Mouse (Mus musculus) myocyte (in vitro differentiated cells): ENCODE measurements around the gene Cyp2d22. TPM values are rescaled to one million over a fixed set of nuclear protein-coding genes. Genes with fewer than 3 reads are reported as not detected.
A peak's percentile ranks its signal among the peaks of the same experiment; 100 is the strongest.

Source experiments
- H3K27me3 ChIP-seq: one replicate; pipeline ENCODE4 v1.6.1; 2011; ENCODE audit not compliant: control insufficient read depth, insufficient read depth, insufficient read length
- H3K36me3 ChIP-seq: one replicate; pipeline ENCODE4 v1.6.1; 2011; ENCODE audit not compliant: control insufficient read depth, insufficient read depth
- H3K4me2 ChIP-seq: one replicate; pipeline ENCODE4 v1.6.1; 2011; ENCODE audit warnings: low read depth, control low read depth
- H3K4me3 ChIP-seq: one replicate; pipeline ENCODE4 v1.5.1; 2011; ENCODE audit warnings: mild to moderate bottlenecking, control low read depth, moderate library complexity
- H3K79me2 ChIP-seq: one replicate; pipeline ENCODE4 v1.6.1; 2011; ENCODE audit not compliant: control insufficient read depth, insufficient read depth
- H3ac ChIP-seq: one replicate; pipeline ENCODE4 v1.6.1; 2011; ENCODE audit not compliant: control insufficient read depth, insufficient read length
- CEBPB ChIP-seq: IDR thresholded peaks from 2 replicates; pipeline ENCODE4 v1.6.1; 2011; ENCODE audit warnings: mild to moderate bottlenecking, moderate library complexity; ENCODE audit not compliant: poor library complexity, insufficient read depth, severe bottlenecking
- E2F4 ChIP-seq: IDR thresholded peaks from one replicate; pipeline ENCODE4 v1.6.1; 2011; ENCODE audit warnings: mild to moderate bottlenecking, control low read depth, moderate library complexity; ENCODE audit not compliant: insufficient read depth
- MAX ChIP-seq: IDR thresholded peaks from one replicate; pipeline ENCODE4 v1.6.1; 2011; ENCODE audit warnings: low read depth, mild to moderate bottlenecking, control low read depth
- MYOD1 ChIP-seq, 3 experiments: IDR thresholded peaks; one replicate each; pipeline ENCODE4 v1.6.1; 2011; ENCODE audit warnings: control low read depth in 2 of 3, low read depth in 2 of 3, mild to moderate bottlenecking in 2 of 3, moderate library complexity in 1 of 3; ENCODE audit not compliant: insufficient read length in 2 of 3, control insufficient read depth in 1 of 3
- MYOG ChIP-seq, 3 experiments: IDR thresholded peaks; one replicate each; pipeline ENCODE4 v1.6.1; 2011; ENCODE audit warnings: control low read depth in 2 of 3, low read depth in 2 of 3, mild to moderate bottlenecking in 2 of 3; ENCODE audit not compliant: insufficient read length in 2 of 3, control insufficient read depth in 1 of 3, insufficient read depth in 1 of 3
- POLR2A ChIP-seq: IDR thresholded peaks from one replicate; pipeline ENCODE4 v1.6.1; 2011; ENCODE audit warnings: low read depth, mild to moderate bottlenecking, control low read depth, moderate library complexity; ENCODE audit not compliant: insufficient read length
- POLR2AphosphoS2 ChIP-seq: IDR thresholded peaks from one replicate; pipeline ENCODE4 v1.6.1; 2011; ENCODE audit warnings: low read depth, control low read depth; ENCODE audit not compliant: insufficient read length
- REST ChIP-seq: IDR thresholded peaks from one replicate; pipeline ENCODE4 v1.6.1; 2011; ENCODE audit warnings: mild to moderate bottlenecking, control low read depth, moderate library complexity; ENCODE audit not compliant: insufficient read depth, insufficient read length
- SRF ChIP-seq: IDR thresholded peaks from one replicate; pipeline ENCODE4 v1.6.1; 2011; ENCODE audit warnings: low read depth; ENCODE audit not compliant: control insufficient read depth, insufficient read length
- TCF12 ChIP-seq: IDR thresholded peaks from one replicate; pipeline ENCODE4 v1.6.1; 2011; ENCODE audit warnings: mild to moderate bottlenecking, control low read depth; ENCODE audit not compliant: poor library complexity, insufficient read depth, severe bottlenecking
- TCF3 ChIP-seq: IDR thresholded peaks from one replicate; pipeline ENCODE4 v1.6.1; 2011; ENCODE audit warnings: low read depth, control low read depth; ENCODE audit not compliant: insufficient read length
- USF1 ChIP-seq: IDR thresholded peaks from one replicate; pipeline ENCODE4 v1.6.1; 2011; ENCODE audit warnings: low read depth, mild to moderate bottlenecking, control low read depth, moderate library complexity
- polyA plus RNA-seq: library from polyadenylated mRNA; unstranded; fragments of >200 nt; fragmentation: generic; extraction: Trizol; gene quantifications from one replicate; pipeline ENCODE4 v1.2.1, GENCODE M21; 2012; ENCODE audit warnings: missing spikeins

The Cyp2d22 gene
- polyA plus RNA-seq, 1 experiment, result 2.4 TPM

DNA sequence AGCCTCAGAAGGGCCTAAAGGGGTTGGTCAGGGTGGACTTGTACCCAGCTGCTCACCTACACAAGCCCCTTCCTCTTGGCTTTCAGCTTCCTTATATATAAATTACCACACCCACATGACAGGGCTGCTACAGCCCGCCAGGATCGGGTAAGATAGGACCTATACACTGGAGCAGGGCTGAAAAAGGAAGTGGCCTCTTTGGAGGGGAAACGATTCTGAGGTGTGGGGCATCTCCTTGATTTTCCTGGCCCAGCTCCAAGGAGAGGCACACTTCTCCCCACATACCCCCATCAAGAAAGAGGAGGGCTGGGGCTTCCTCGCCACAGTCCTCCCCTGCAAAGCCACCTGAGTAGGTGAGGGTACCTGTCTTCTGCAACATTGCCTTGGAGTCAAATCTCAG, 42.2 kb downstream of the Cyp2d22 start:
- no peak for TF ChIP-seq TCF12
- no peak for TF ChIP-seq MYOG (IDR thresholded peaks at IDR 0.05; ENCODE audit: control insufficient read depth in 1 of 3, insufficient read depth in 1 of 3, insufficient read length in 2 of 3, low read depth in 2 of 3)
- TF ChIP-seq SRF, result no peak
- TF ChIP-seq MAX, result no peak
- no peak for TF ChIP-seq USF1
- TF ChIP-seq POLR2A, result no peak
- no peak for TF ChIP-seq POLR2AphosphoS2
- TF ChIP-seq REST, result no peak
- TF ChIP-seq MYOD1 (IDR thresholded peaks at IDR 0.05; ENCODE audit: control insufficient read depth in 1 of 3, insufficient read length in 2 of 3, low read depth in 2 of 3), result no peak
- no peak for TF ChIP-seq E2F4
- no peak for TF ChIP-seq CEBPB
- no peak for TF ChIP-seq TCF3
- peak overlapping the region; percentile 55 for H3K4me3 ChIP-seq
- H3K79me2 ChIP-seq, result peaks cover 5% of the 10 kb centered on the region
- peak overlapping the region; percentile 98 for H3K4me2 ChIP-seq
- no peaks in the 10 kb centered on the region for H3K27me3 ChIP-seq
- H3K36me3 ChIP-seq, result peaks cover 10% of the 10 kb centered on the region
- no peak overlapping the region for H3ac ChIP-seq

- peaks cover 10% of the 10 kb centered on the region for H3K36me3 ChIP-seq
- no peak overlapping the region for H3ac ChIP-seq
- H3K79me2 ChIP-seq, result peaks cover 5% of the 10 kb centered on the region
- H3K4me2 ChIP-seq, result no peak overlapping the region
- no peak for TF ChIP-seq POLR2AphosphoS2
- H3K4me3 ChIP-seq, result no peak overlapping the region
- no peaks in the 10 kb centered on the region for H3K27me3 ChIP-seq
These were observed 43.4 kb downstream of the Cyp2d22 start for GRCm38 (mm10) chr15:82336629-82337028.

GRCm38 (mm10) chr15:82335194-82335593, 44.9 kb downstream of the Cyp2d22 start:
- H3K4me3 ChIP-seq, result no peak overlapping the region
- peaks cover 10% of the 10 kb centered on the region for H3K36me3 ChIP-seq
- no peak overlapping the region for H3K4me2 ChIP-seq
- H3K79me2 ChIP-seq, result peaks cover 5% of the 10 kb centered on the region
- H3K27me3 ChIP-seq, result no peaks in the 10 kb centered on the region
- TF ChIP-seq USF1 (no peak), MYOD1 (IDR thresholded peaks at IDR 0.05; ENCODE audit: control insufficient read depth in 1 of 3, insufficient read length in 2 of 3, low read depth in 2 of 3) (no peak), SRF (no peak), TCF3 (no peak), MAX (no peak), POLR2A (no peak), REST (no peak), POLR2AphosphoS2 (no peak), MYOG (IDR thresholded peaks at IDR 0.05; ENCODE audit: control insufficient read depth in 1 of 3, insufficient read depth in 1 of 3, insufficient read length in 2 of 3, low read depth in 2 of 3) (no peak), CEBPB (no peak), E2F4 (no peak), TCF12 (no peak)
- no peak overlapping the region for H3ac ChIP-seq

GRCm38 (mm10) chr15:82325382-82325781, 54.7 kb downstream of the Cyp2d22 start:
- Histone ChIP-seq H3K4me3 (no peak overlapping the region), H3K36me3 (no peaks in the 10 kb centered on the region), H3K27me3 (no peaks in the 10 kb centered on the region), H3K4me2 (no peak overlapping the region), H3ac (no peak overlapping the region), H3K79me2 (no peaks in the 10 kb centered on the region)
- TF ChIP-seq TCF12, result no peak
- TF ChIP-seq SRF, result no peak
- TF ChIP-seq CEBPB, result no peak
- TF ChIP-seq TCF3, result no peak
- no peak for TF ChIP-seq REST
- TF ChIP-seq MYOD1 (IDR thresholded peaks at IDR 0.05; ENCODE audit: control insufficient read depth in 1 of 3, insufficient read length in 2 of 3, low read depth in 2 of 3), result no peak
- TF ChIP-seq MAX, result no peak
- TF ChIP-seq POLR2AphosphoS2, result no peak
- no peak for TF ChIP-seq USF1
- TF ChIP-seq E2F4, result no peak
- no peak for TF ChIP-seq MYOG (IDR thresholded peaks at IDR 0.05; ENCODE audit: control insufficient read depth in 1 of 3, insufficient read depth in 1 of 3, insufficient read length in 2 of 3, low read depth in 2 of 3)
- no peak for TF ChIP-seq POLR2A

GRCm38 (mm10) chr15:82322195-82322594, 57.9 kb downstream of the Cyp2d22 start:
- Histone ChIP-seq H3K4me3 (no peak overlapping the region), H3K79me2 (no peaks in the 10 kb centered on the region), H3K36me3 (no peaks in the 10 kb centered on the region), H3K4me2 (no peak overlapping the region), H3ac (no peak overlapping the region), H3K27me3 (no peaks in the 10 kb centered on the region)
- TF ChIP-seq POLR2A (no peak), MAX (no peak)

Other genes with a start within 250 kb of the Cyp2d22 start
- 285 TPM for gene Srebf2, start 233.1 kb downstream of the Cyp2d22 start, polyA plus RNA-seq
- 0.13 TPM for gene Shisa8, start 167.4 kb downstream of the Cyp2d22 start, polyA plus RNA-seq
- 0.14 TPM for gene Tnfrsf13c, start 155.9 kb downstream of the Cyp2d22 start, polyA plus RNA-seq
- gene Cenpm, start 135.5 kb downstream of the Cyp2d22 start, polyA plus RNA-seq, result 28.1 TPM
- gene 1500009C09Rik, start 127.9 kb downstream of the Cyp2d22 start, polyA plus RNA-seq, result not detected
- 0.01 TPM for gene Sept3, start 105.4 kb downstream of the Cyp2d22 start, polyA plus RNA-seq
- gene Wbp2nl, start 81.3 kb downstream of the Cyp2d22 start, polyA plus RNA-seq, result not detected
- gene Naga, start 41.3 kb downstream of the Cyp2d22 start, polyA plus RNA-seq, result 53.2 TPM
- 0.05 TPM for gene Pheta2, start 41.3 kb downstream of the Cyp2d22 start, polyA plus RNA-seq
- 665 TPM for gene Smdt1, start 41.3 kb downstream of the Cyp2d22 start, polyA plus RNA-seq
- 517 TPM for gene Ndufa6, start 25.9 kb downstream of the Cyp2d22 start, polyA plus RNA-seq
- not detected for gene Cyp2d11, start 13.8 kb upstream of the Cyp2d22 start, polyA plus RNA-seq
- not detected for gene Cyp2d10, start 26.9 kb upstream of the Cyp2d22 start, polyA plus RNA-seq
- gene Cyp2d9, start 53.2 kb upstream of the Cyp2d22 start, polyA plus RNA-seq, result not detected
- not detected for gene Cyp2d12, start 174.8 kb upstream of the Cyp2d22 start, polyA plus RNA-seq
- not detected for gene Cyp2d34, start 240.7 kb upstream of the Cyp2d22 start, polyA plus RNA-seq